Comparison of ENCODE assay signal across 8 mouse cellular contexts in genomic region chr14:55014591-55014990, GRCm38 (mm10). TPM values are rescaled to one million over a fixed set of nuclear protein-coding genes. Genes with fewer than 3 reads are reported as not detected.
DNase-seq lines count a peak whose midpoint lies in the region; ATAC-seq and TF ChIP-seq lines count a peak whose summit lies in the region.

No protein-coding gene starts in this region.

- peak overlapping the region; percentile 98 for H3K27ac ChIP-seq in heart, postnatal 0 days (ENCODE audit: low read depth)
- H3K27ac ChIP-seq in forebrain, embryonic 10.5 days: peak overlapping the region; percentile 94

- TF ChIP-seq EP300 in heart, postnatal 0 days (IDR thresholded peaks at IDR 0.05; ENCODE audit: low read depth): no peak

- peaks cover 20% of the 10 kb centered on the region for H3K36me3 ChIP-seq in heart, postnatal 0 days (replicated peaks; ENCODE audit: control insufficient read depth, insufficient read depth, low read length)
- H3K36me3 ChIP-seq in forebrain, embryonic 10.5 days (replicated peaks): peaks cover 24% of the 10 kb centered on the region

- under 1% methylated on average over 27 of the region's 27 CpGs for WGBS in heart, postnatal 0 days
- WGBS in forebrain, embryonic 10.5 days: under 1% methylated on average over 27 of the region's 27 CpGs

- no peaks in the 10 kb centered on the region for H3K27me3 ChIP-seq in heart, postnatal 0 days (ENCODE audit: control insufficient read depth, insufficient read depth, low read length)
- no peaks in the 10 kb centered on the region for H3K27me3 ChIP-seq in forebrain, embryonic 10.5 days (ENCODE audit: poor library complexity, severe bottlenecking)

- DNase-seq in heart, postnatal 0 days (ENCODE audit: low spot score): peak; percentile 60
- DNase-seq in heart, postnatal 25 days (ENCODE audit: low spot score): no peak
- peak; percentile 24 for DNase-seq in MEL-GATA-1-ER (ENCODE audit: extremely low read depth, low read depth)
- DNase-seq in forebrain, embryonic 10.5 days (ENCODE audit: extremely low spot score, low spot score): no peak
- peak; percentile 63 to 69 for DNase-seq in left cerebral cortex, postnatal 10 days (ENCODE audit: extremely low spot score in 1 of 2, low spot score in 2 of 2)
- DNase-seq in thymus, postnatal 0 days (ENCODE audit: low spot score): no peak
- DNase-seq in adrenal gland, postnatal 25 days: no peak

- H3K9ac ChIP-seq in heart, postnatal 0 days (replicated peaks; ENCODE audit: low read depth, low read length): peak overlapping the region; percentile 62

- peak overlapping the region; percentile 49 for H3K4me3 ChIP-seq in heart, postnatal 0 days (ENCODE audit: low read depth, low read length)
- peak overlapping the region; percentile 80 for H3K4me3 ChIP-seq in forebrain, embryonic 10.5 days

- no peaks in the 10 kb centered on the region for H3K9me3 ChIP-seq in heart, postnatal 0 days (replicated peaks; ENCODE audit: control insufficient read depth, low read length)
- H3K9me3 ChIP-seq in forebrain, embryonic 10.5 days: no peaks in the 10 kb centered on the region

- peaks cover 3% of the 10 kb centered on the region; the same call in 1 of the 2 replicates for H3K4me1 ChIP-seq in heart, postnatal 0 days (ENCODE audit: control insufficient read depth, insufficient read depth)
- H3K4me1 ChIP-seq in forebrain, embryonic 10.5 days: peaks cover 15% of the 10 kb centered on the region

- ATAC-seq in heart, postnatal 0 days (ENCODE audit: insufficient read depth, low read depth): peak; percentile 40
- ATAC-seq in monocyte, adult 5-6 weeks (replicated peaks; ENCODE audit: insufficient number of reproducible peaks, low FRiP score, low TSS enrichment, poor library complexity, severe bottlenecking): peak; percentile 14; the same call in 1 of the 2 replicates

- peak overlapping the region; percentile 79 for H3K4me2 ChIP-seq in heart, postnatal 0 days (ENCODE audit: low read depth, low read length)

- intact Hi-C loops in heart, postnatal 25 days (cut with DNase I): loop anchor here (2.0 to 5.0 kb wide), 3 partner anchors 74 to 167 kb away; no protein-coding TSS in a partner anchor
- intact Hi-C loops in left cerebral cortex, postnatal 10 days (cut with DNase I): loop anchor here (2.0 to 5.0 kb wide), 2 partner anchors 114 to 167 kb away; no protein-coding TSS in a partner anchor

- no peak for TF ChIP-seq CTCF in heart, postnatal 0 days (IDR thresholded peaks at IDR 0.05; ENCODE audit: low read depth)

RNA-seq across cellular contexts. Expression of gene Ngdn, which starts 0.7 kb away (rescaled TPM):
- 20.2 and 50.1 TPM in 2 replicates for total RNA-seq in heart, postnatal 0 days (2014; rRNA removed; ENCODE audit: low replicate concordance)
- 50.0 and 50.9 TPM in 2 replicates for polyA plus RNA-seq in heart, postnatal 0 days (2015; fragmentation: Nextera tagmentation; extraction: Ambion mirVana)
- total RNA-seq in heart, postnatal 25 days (2021): 10 to 100 TPM; 26.0 to 27.0 TPM
- polyA plus RNA-seq in forebrain, embryonic 10.5 days (2016; fragmentation: Nextera tagmentation; extraction: Ambion mirVana): 102 and 104 TPM in 2 replicates
- 10 to 100 TPM; 21.5 to 26.8 TPM for total RNA-seq in left cerebral cortex, postnatal 10 days (2021)
- total RNA-seq in monocyte, adult 5-6 weeks (2017): 73.4 to 121 TPM (median 99.8 TPM) in 3 replicates
- 128 and 129 TPM in 2 replicates for polyA plus RNA-seq in thymus, postnatal 0 days (2015; fragmentation: Nextera tagmentation; extraction: Ambion mirVana)
- 38.3 and 39.8 TPM in 2 replicates for total RNA-seq in adrenal gland, postnatal 25 days (2021)

RNA-seq across cellular contexts. Expression of gene Myh7, which starts 20.2 kb away (rescaled TPM):
- 4,273 and 4,731 TPM in 2 replicates for total RNA-seq in heart, postnatal 0 days (2014; rRNA removed; ENCODE audit: low replicate concordance)
- 1,026 and 1,537 TPM in 2 replicates for polyA plus RNA-seq in heart, postnatal 0 days (2015; fragmentation: Nextera tagmentation; extraction: Ambion mirVana)
- total RNA-seq in heart, postnatal 25 days (2021): 1,000 to 10,000 TPM; 2,164 to 2,361 TPM
- polyA plus RNA-seq in forebrain, embryonic 10.5 days (2016; fragmentation: Nextera tagmentation; extraction: Ambion mirVana): 0.63 and 0.72 TPM in 2 replicates
- total RNA-seq in left cerebral cortex, postnatal 10 days (2021): 1 to 10 TPM; 5.4 to 5.5 TPM
- not detected in 3 replicates for total RNA-seq in monocyte, adult 5-6 weeks (2017)
- 0.49 and 0.55 TPM in 2 replicates for polyA plus RNA-seq in thymus, postnatal 0 days (2015; fragmentation: Nextera tagmentation; extraction: Ambion mirVana)
- not detected in 2 replicates for total RNA-seq in adrenal gland, postnatal 25 days (2021)

RNA-seq across cellular contexts. Expression of gene Gm17428, which starts 37.9 kb away (rescaled TPM):
- not detected in 2 replicates for total RNA-seq in heart, postnatal 0 days (2014; rRNA removed; ENCODE audit: low replicate concordance)
- polyA plus RNA-seq in heart, postnatal 0 days (2015; fragmentation: Nextera tagmentation; extraction: Ambion mirVana): not detected in 2 replicates
- not detected for total RNA-seq in heart, postnatal 25 days (2021)
- not detected in 2 replicates for polyA plus RNA-seq in forebrain, embryonic 10.5 days (2016; fragmentation: Nextera tagmentation; extraction: Ambion mirVana)
- not detected for total RNA-seq in left cerebral cortex, postnatal 10 days (2021)
- total RNA-seq in monocyte, adult 5-6 weeks (2017): not detected in 3 replicates
- not detected in 2 replicates for polyA plus RNA-seq in thymus, postnatal 0 days (2015; fragmentation: Nextera tagmentation; extraction: Ambion mirVana)
- not detected in 2 replicates for total RNA-seq in adrenal gland, postnatal 25 days (2021)

RNA-seq across cellular contexts. Expression of gene Myh6, which starts 47.9 kb away (rescaled TPM):
- total RNA-seq in heart, postnatal 0 days (2014; rRNA removed; ENCODE audit: low replicate concordance): 3,860 and 3,976 TPM in 2 replicates
- polyA plus RNA-seq in heart, postnatal 0 days (2015; fragmentation: Nextera tagmentation; extraction: Ambion mirVana): 8,242 and 9,737 TPM in 2 replicates
- total RNA-seq in heart, postnatal 25 days (2021): over 10,000 TPM; 23,221 to 24,394 TPM
- 0.38 and 0.41 TPM in 2 replicates for polyA plus RNA-seq in forebrain, embryonic 10.5 days (2016; fragmentation: Nextera tagmentation; extraction: Ambion mirVana)
- total RNA-seq in left cerebral cortex, postnatal 10 days (2021): 1 to 10 TPM; 2.2 to 3.8 TPM
- not detected in 3 replicates for total RNA-seq in monocyte, adult 5-6 weeks (2017)
- 0.34 and 0.35 TPM in 2 replicates for polyA plus RNA-seq in thymus, postnatal 0 days (2015; fragmentation: Nextera tagmentation; extraction: Ambion mirVana)
- total RNA-seq in adrenal gland, postnatal 25 days (2021): not detected in 2 replicates

Comparison
In these comparisons a context has a peak if more than half of its experiments do, and no peak if none do; other contexts are left out.
1. DNase-seq: peak in heart, postnatal 0 days (single experiment), MEL-GATA-1-ER (single experiment) and left cerebral cortex, postnatal 10 days (2 of 2); none in heart, postnatal 25 days (single experiment), forebrain, embryonic 10.5 days (single experiment), thymus, postnatal 0 days (single experiment) and adrenal gland, postnatal 25 days (single experiment).
2. RNA of gene Myh7, which starts 20.2 kb away (total RNA-seq): 4,273 to 4,731 TPM in heart, postnatal 0 days and 2,164 to 2,361 TPM in heart, postnatal 25 days; 5.4 to 5.5 TPM in left cerebral cortex, postnatal 10 days, not detected in monocyte, adult 5-6 weeks and not detected in adrenal gland, postnatal 25 days; every median in the first group is over 100 times any median in the second.